Mouse (Mus musculus): ENCODE data around the gene Rab9.

DNA sequence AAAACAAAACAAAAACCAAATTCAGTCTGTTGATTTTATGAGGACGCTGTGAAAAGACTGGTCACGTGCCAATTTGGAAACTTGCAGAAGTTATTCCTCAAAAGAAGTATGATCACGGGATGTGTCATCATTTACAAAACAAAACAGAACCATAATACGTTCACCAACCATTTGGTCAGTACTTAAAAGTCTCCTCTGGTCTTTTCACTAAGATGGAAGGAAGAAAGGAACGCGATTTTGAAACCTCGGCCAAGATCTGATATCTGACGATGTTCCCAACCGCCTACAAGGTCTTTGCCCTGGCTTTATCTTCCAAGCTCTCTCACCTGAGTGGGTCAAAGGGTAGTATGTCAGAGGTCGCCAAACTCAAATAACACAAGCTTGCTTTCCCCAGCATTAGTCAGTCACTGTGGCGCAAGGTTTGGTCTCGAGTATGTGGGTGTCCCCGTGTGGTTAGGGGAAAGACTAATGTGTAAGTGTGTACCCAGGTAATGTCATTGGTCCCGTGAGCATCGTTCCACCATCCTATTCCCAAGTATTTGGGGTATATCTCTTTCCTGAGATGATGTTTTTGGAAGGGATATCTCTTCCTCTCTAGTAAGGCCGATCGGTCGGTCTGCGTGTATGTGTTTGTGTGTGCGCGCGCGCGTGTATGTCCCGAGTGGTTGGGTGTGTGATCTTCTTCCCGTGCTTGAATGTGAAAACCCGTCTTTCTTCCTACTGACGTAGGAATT is 869 bp downstream of the Rab9 start:
- TF ChIP-seq CTCF (IDR thresholded peaks at IDR 0.05; ENCODE audit: control insufficient read depth, insufficient read depth, insufficient read length) (no peak), MYOG (IDR thresholded peaks at IDR 0.05; ENCODE audit: control insufficient read depth, extremely low read depth, insufficient read length) (no peak), USF1 (IDR thresholded peaks at IDR 0.05; ENCODE audit: low read depth) (peak; percentile 89), MYOD1 (IDR thresholded peaks at IDR 0.05; ENCODE audit: control insufficient read depth, insufficient read length, low read depth) (no peak), CEBPB (IDR thresholded peaks at IDR 0.05; ENCODE audit: low read depth) (no peak)
